Mouse (Mus musculus) liver, adult 2 months (tissue): Measurements from ENCODE around the gene Gm49384.

Experiments
- CTCF ChIP-seq: fragments of 200-500 bp; IDR thresholded peaks from 2 replicates; pipeline ENCODE4 v1.5.1; 2011; ENCODE audit warnings: low read depth, low read length, control low read depth
- POLR2A ChIP-seq: fragments of 200-500 bp; IDR thresholded peaks from 2 replicates; pipeline ENCODE4 v1.6.1; 2011; ENCODE audit warnings: low read length, control low read depth; ENCODE audit not compliant: insufficient read depth; ENCODE audit errors: extremely low read depth

GRCm38 (mm10) chr12:69249766-69250165, 45.7 kb upstream of the Gm49384 start:
- TF ChIP-seq CTCF (no peak), POLR2A (no peak)
